Mouse (Mus musculus) gastrocnemius, postnatal 4 days (tissue): ENCODE results near the gene Tmem208. TPM values are rescaled to one million over a fixed set of nuclear protein-coding genes. Genes with fewer than 3 reads are reported as not detected.
"Not testable (repeated sequence)": the region's sequence is repeated elsewhere in the genome, so short reads cannot be mapped to it uniquely, and the experiment has no call there.

ENCODE experiments used
- DNase-seq, 2 experiments: peaks; one replicate each; pipeline ENCODE4 v3.0.0; 2021 to 2022; ENCODE audit warnings: low spot score in 2 of 2, mixed read lengths in 2 of 2
- long read RNA-seq, 2 experiments: library from polyadenylated mRNA; stranded (forward); transcript quantifications; one replicate each; pipeline ENCODE4 v2.0.0; 2021
- total RNA-seq, 2 experiments: library from RNA; stranded (reverse); gene quantifications; 2 replicates each; pipeline ENCODE4 v1.2.3; 2021

The Tmem208 gene
- total RNA-seq = 10 to 100 TPM; 28.7 to 29.5 TPM
- long read RNA-seq, experiment 1, transcript Tmem208-201 (6 exons, 785 nt) = major isoform, 10 of 24 reads
- long read RNA-seq, experiment 1, partial matches to known transcripts = 7 of 24 reads
- long read RNA-seq, experiment 1, other reads (novel, unspliced or antisense) = 4 of 24 reads
- long read RNA-seq, experiment 2, transcript Tmem208-201 (6 exons, 785 nt) = major isoform, 9 of 25 reads
- long read RNA-seq, experiment 2, transcript Tmem208-204 (5 exons, 895 nt) = minor isoform, 8 of 25 reads
- long read RNA-seq, experiment 2, partial matches to known transcripts = 3 of 25 reads
- long read RNA-seq, experiment 2, other reads (novel, unspliced or antisense) = 2 of 25 reads

DNA sequence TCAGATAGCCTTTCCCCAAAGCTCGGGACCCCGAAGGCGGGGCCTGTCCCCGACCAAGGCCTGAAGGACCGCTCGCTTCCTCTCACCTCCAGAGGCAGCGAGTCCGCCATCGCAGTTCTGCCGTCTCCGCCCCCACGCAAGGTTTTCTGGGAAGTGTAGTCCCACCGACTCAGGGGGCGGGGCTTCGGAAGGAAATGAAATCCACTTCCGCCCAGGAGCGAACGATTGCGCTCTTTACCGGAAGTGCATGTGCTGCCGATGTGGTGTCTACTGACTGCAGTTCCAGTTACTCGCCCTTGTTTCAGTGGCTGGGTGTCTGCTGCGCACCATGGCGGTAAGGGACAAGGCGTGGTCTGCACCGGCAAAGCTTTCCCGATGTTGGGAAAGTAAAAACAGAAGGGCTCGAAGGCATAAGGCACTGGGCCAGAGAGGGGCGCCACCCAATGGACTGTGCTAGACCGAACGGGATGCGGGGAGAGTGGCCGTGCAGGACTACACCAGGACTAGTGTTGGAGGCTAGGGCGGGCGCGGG is at the start of gene Tmem208, which contains the start of gene Lrrc29:
TSS of gene Tmem208 (plus strand) at position 214 of the 532 bp plus-strand sequence.
TSS of gene Lrrc29 (minus strand) at position 138 of the 532 bp plus-strand sequence.
- DNase-seq = peak; percentile 94 to 98

DNA sequence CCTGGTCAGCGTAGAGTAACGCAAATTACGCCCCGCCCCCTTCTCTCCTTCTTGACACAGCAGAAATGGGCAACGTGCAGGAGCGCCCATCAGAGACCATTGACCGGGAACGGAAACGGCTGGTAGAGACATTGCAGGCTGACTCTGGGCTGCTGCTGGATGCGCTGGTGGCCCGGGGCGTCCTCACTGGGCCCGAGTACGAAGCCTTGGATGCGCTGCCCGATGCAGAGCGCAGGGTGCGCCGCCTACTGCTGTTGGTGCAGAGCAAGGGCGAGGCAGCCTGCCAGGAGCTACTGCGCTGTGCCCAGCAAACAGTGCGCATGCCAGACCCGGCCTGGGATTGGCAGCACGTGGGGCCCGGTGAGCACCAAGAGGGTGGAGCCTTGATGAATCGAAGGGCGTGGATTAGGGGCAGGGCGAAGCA is 47.2 kb upstream of the Tmem208 start:
- DNase-seq = peak in 1 of 2 experiments; percentile 73

- no peak for DNase-seq
Measured at GRCm38 (mm10) chr8:105280567-105280966, 45.6 kb upstream of the Tmem208 start.

- DNase-seq = no peak
Measured at GRCm38 (mm10) chr8:105281821-105282220, 44.3 kb upstream of the Tmem208 start.

GRCm38 (mm10) chr8:105282239-105282638 is 43.9 kb upstream of the Tmem208 start:
- no peak for DNase-seq

- DNase-seq = no peak
Measured at GRCm38 (mm10) chr8:105283074-105283473, 43.1 kb upstream of the Tmem208 start.

- no peak for DNase-seq
Measured at GRCm38 (mm10) chr8:105285514-105285913, 40.6 kb upstream of the Tmem208 start.

DNA sequence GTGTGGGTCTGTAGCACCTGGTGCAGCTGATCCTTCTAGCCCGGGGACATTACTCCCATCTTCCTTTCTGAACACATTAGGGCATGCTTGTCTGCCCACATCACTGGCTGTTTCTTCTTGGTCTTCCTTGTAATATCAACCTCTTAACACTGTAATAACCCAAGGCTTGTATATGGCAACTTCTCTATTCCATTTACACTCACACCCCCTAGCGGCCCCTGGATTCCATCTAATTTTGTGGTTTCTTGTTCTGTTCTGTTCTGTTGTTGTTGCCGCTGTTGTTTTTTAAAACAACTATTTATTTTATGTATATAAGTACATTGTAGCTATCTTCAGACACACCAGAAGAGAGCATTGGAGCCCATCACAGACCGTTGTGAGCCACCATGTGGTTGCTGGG is 39.2 kb upstream of the Tmem208 start:
- no peak for DNase-seq

DNA sequence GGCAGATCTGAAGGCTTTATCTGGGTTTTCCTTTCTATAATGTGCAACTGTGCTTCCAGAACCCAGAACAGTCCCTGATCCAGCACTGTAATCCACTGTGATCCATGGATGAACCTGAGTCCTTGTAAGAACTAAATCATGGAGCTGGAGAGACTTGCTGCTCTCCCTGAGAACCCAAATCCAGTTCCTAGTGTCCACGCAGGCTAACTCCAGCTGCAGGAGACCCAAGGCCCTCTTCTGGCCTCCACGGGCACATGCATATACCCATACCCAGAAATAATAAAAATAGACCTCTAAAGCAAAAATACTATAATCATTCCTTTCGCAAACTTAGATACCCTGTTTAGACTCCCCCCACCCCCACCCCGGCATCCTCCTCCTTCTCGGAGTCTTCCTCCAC is 37.9 kb upstream of the Tmem208 start:
- no peak for DNase-seq

DNA sequence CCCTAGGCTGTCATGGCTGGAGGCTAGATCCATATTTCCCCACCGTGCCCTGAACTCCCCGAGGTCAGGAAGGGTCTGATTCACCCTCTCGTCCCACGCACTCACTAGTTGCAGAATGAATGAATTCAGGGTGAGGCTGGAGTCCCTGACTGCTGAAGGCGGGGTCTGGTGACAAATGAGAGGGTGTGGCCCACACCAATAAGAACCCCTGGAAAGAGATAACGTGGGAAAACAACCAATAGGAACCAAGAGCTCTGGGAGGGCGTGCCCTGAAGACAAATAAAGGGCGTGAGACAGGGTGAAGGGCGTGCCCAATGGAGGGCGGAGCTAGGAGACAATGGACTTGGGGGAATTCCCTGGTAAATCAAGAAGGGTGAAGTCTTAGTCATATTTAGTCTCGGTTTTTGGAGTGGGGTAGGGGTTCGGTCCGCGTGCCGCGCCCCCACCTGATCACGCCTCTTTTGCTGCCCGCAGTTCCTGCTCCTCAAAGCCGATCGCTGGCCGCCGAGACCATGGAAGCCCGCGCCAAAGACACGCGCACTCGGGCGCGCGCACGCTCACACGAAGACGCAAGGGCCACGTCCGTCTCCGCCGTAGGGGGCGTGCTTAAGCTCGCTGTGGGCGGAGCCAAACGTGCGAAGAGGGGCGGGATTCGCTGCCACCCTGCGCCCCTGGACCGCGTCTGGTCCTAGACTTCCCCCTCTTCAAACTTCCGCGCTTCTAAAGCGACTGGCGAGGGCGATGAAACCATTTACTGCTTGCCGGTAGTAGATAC is 37.0 kb upstream of the Tmem208 start:
- DNase-seq = peak; percentile 87 to 93

GRCm38 (mm10) chr8:105289805-105290460 is 36.2 kb upstream of the Tmem208 start, which contains the start of gene 4931428F04Rik:
4931428F04Rik (minus strand) TSS chr8:105289864.
- DNase-seq = no peak

GRCm38 (mm10) chr8:105290554-105291314 is 35.4 kb upstream of the Tmem208 start:
- DNase-seq = peak; percentile 82 to 94

GRCm38 (mm10) chr8:105291364-105291763 is 34.8 kb upstream of the Tmem208 start:
- not testable (repeated sequence) for DNase-seq

GRCm38 (mm10) chr8:105291802-105292201 is 34.4 kb upstream of the Tmem208 start:
- DNase-seq = not testable (repeated sequence)

DNA sequence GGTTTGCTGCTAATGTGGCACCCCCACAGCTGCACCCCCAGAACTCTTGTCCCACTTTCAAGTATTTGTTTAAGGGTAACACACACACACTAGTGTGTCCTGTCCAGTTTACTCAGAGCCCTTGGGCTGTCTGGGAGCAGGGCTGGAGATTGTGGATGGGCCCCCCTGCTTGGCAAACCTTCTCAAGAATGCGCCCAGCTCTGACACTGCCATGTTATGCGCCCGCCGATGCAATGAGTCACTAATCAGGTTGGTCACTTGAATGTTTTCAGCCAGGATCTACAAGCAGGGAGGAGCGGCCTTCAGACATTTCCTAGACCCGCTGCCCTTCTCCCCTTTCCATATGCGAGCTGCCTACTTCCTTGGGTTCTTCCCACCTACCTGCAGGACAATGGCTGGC is 33.7 kb upstream of the Tmem208 start:
- no peak for DNase-seq

DNA sequence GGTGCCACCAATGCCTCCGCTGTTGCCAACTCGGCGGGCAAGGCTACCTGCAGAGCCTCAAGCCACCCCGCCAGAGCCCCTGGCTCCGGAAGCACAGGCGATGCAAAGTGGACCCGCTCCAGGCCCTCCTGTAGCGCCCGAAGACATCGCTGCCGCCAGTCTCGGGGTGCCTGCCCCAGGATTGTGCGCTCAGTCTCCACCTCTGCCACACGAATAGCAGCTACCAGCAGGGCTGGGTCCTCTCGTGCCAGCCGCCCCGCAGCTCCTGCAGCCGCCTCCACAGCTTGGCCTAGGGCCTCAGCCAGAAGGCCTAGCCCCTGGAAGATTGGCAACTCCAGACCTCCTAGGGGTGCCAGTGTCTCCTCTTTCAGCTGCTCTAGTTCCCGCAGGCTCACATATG is 32.7 kb upstream of the Tmem208 start:
- DNase-seq = no peak

GRCm38 (mm10) chr8:105294776-105295175 is 31.4 kb upstream of the Tmem208 start:
- no peak for DNase-seq

GRCm38 (mm10) chr8:105295256-105295655 is 30.9 kb upstream of the Tmem208 start:
- DNase-seq = no peak

DNA sequence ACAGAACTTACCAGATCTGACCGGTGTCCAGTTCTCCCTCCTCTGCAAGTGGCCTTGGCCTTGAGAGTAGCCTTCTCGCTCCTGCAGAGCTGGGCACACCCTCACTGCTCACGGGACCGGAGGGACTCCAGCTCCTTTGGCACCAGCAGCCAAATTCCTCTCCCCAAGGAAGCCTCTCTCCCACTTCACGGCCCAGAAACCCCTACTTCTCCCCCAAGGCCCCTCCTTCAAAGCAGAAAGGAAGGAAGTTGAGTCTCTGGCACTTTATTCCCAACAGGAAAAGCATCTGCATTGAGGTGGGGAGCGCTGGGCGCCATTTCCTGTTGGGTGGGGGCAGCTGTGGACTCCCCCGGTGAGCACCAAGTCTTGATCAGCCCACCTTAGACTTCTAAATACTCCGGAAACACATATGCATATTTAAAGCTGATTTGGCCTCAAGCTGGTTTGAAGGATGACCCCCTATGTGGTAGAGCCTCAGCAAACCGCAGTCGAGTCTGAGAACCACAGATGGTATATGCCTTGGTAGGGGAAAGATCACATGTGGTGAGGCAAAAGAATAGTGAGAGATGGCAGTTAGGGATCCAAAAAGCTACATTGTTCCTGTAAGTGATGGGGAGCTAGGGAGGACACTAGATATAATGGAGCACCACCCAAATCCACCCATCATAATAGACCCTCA is 30.1 kb upstream of the Tmem208 start, which contains the start of gene Exoc3l:
TSS of gene Exoc3l (minus strand) at position 207 of the 679 bp plus-strand sequence.
- DNase-seq = no peak
